Mouse (Mus musculus): Measurements from ENCODE around the gene Cdk10. TPM values are rescaled to one million over a fixed set of nuclear protein-coding genes. Genes with fewer than 3 reads are reported as not detected.

Cdk10 gene
- polyA plus RNA-seq, 1 experiment from 2014 or later = 23.4 TPM

- DNase-seq (ENCODE audit: low spot score) (no peak), ATAC-seq (no peak)
- H3K36me3 ChIP-seq (ENCODE audit: insufficient read depth, low read length) = no peaks in the 10 kb centered on the region
- 0 out of 2 replicates have a peak, but pooled peaks cover 7% of the 10 kb centered on the region for H3K27me3 ChIP-seq (replicated peaks; ENCODE audit: insufficient read depth, low read length)
- WGBS = 87% methylated on average over 10 of the region's 10 CpGs
- TF ChIP-seq EP300 (IDR thresholded peaks at IDR 0.05) (no peak), CTCF (IDR thresholded peaks at IDR 0.05) (no peak)
- H3K4me3 ChIP-seq (ENCODE audit: low read depth, low read length) = no peak overlapping the region
- H3K9ac ChIP-seq (replicated peaks; ENCODE audit: low read depth) = no peak overlapping the region
- no peak overlapping the region for H3K27ac ChIP-seq (ENCODE audit: low read length)
- H3K4me2 ChIP-seq (replicated peaks; ENCODE audit: low read depth, low read length) = no peak overlapping the region
- H3K4me1 ChIP-seq (ENCODE audit: insufficient read depth, low read depth, low read length) = peaks cover 4% of the 10 kb centered on the region; the same call in 1 of the 2 replicates
- H3K9me3 ChIP-seq (ENCODE audit: low read length) = no peaks in the 10 kb centered on the region
These were observed 14.8 kb downstream of the Cdk10 start for GRCm38 (mm10) chr8:123239398-123239797.

- H3K4me2 ChIP-seq (replicated peaks; ENCODE audit: low read depth, low read length) = no peak overlapping the region
These were observed 17.7 kb downstream of the Cdk10 start for GRCm38 (mm10) chr8:123242107-123242923.

GRCm38 (mm10) chr8:123243053-123243452 lies 18.4 kb downstream of the Cdk10 start:
- no peaks in the 10 kb centered on the region for H3K9me3 ChIP-seq (ENCODE audit: low read length)
- H3K4me1 ChIP-seq (ENCODE audit: insufficient read depth, low read depth, low read length) = no peaks in the 10 kb centered on the region
- H3K36me3 ChIP-seq (ENCODE audit: insufficient read depth, low read length) = peaks cover 33% of the 10 kb centered on the region
- no peak for ATAC-seq
- TF ChIP-seq EP300 (IDR thresholded peaks at IDR 0.05) (no peak), CTCF (IDR thresholded peaks at IDR 0.05) (no peak; the same call in 1 of the 2 replicates)
- no peaks in the 10 kb centered on the region for H3K27me3 ChIP-seq (replicated peaks; ENCODE audit: insufficient read depth, low read length)
- H3K4me3 ChIP-seq (ENCODE audit: low read depth, low read length) = no peak overlapping the region
- DNase-seq (ENCODE audit: low spot score) = no peak
- 67% methylated on average over 11 of the region's 11 CpGs for WGBS
- no peak overlapping the region for H3K27ac ChIP-seq (ENCODE audit: low read length)
- H3K4me2 ChIP-seq (replicated peaks; ENCODE audit: low read depth, low read length) = no peak overlapping the region
- H3K9ac ChIP-seq (replicated peaks; ENCODE audit: low read depth) = no peak overlapping the region

More at GRCm38 (mm10) chr8:123242107-123242923, 17.7 kb downstream of the Cdk10 start:
- ATAC-seq (no peak), DNase-seq (ENCODE audit: low spot score) (no peak)
- 77% methylated on average over 7 of the region's 7 CpGs for WGBS
- Histone ChIP-seq H3K36me3 (ENCODE audit: insufficient read depth, low read length) (peaks cover 25% of the 10 kb centered on the region), H3K27me3 (replicated peaks; ENCODE audit: insufficient read depth, low read length) (no peaks in the 10 kb centered on the region), H3K9me3 (ENCODE audit: low read length) (no peaks in the 10 kb centered on the region), H3K4me1 (ENCODE audit: insufficient read depth, low read depth, low read length) (no peaks in the 10 kb centered on the region), H3K4me3 (ENCODE audit: low read depth, low read length) (no peak overlapping the region), H3K9ac (replicated peaks; ENCODE audit: low read depth) (no peak overlapping the region), H3K27ac (ENCODE audit: low read length) (no peak overlapping the region)
- TF ChIP-seq CTCF (IDR thresholded peaks at IDR 0.05) = no peak
- no peak for TF ChIP-seq EP300 (IDR thresholded peaks at IDR 0.05)

DNA sequence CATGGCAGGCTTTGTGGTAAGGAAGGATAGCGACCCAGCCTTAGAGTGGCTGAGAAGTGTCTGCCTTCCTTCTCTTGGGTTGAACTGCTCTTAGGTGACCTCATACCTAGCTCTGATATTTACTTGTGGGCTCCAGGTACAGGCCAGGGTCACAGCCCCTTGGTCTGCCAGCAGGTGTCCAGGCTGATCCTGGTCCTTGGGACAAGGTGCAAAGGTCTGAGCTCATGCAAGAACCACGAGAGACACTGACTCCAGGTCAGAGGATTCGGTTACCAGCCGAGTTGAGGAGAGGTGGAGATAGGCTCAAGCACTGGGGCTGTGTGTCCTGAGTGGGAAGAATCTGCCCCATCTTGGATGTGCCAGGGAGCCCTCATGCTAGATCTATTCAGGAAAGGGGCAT lies 19.7 kb downstream of the Cdk10 start:
- Histone ChIP-seq H3K9me3 (ENCODE audit: low read length) (no peaks in the 10 kb centered on the region), H3K9ac (replicated peaks; ENCODE audit: low read depth) (no peak overlapping the region), H3K4me1 (ENCODE audit: insufficient read depth, low read depth, low read length) (no peaks in the 10 kb centered on the region), H3K36me3 (ENCODE audit: insufficient read depth, low read length) (peaks cover 45% of the 10 kb centered on the region), H3K27me3 (replicated peaks; ENCODE audit: insufficient read depth, low read length) (no peaks in the 10 kb centered on the region), H3K4me2 (replicated peaks; ENCODE audit: low read depth, low read length) (no peak overlapping the region), H3K27ac (ENCODE audit: low read length) (no peak overlapping the region), H3K4me3 (ENCODE audit: low read depth, low read length) (no peak overlapping the region)
- 95% methylated on average over 4 of the region's 4 CpGs for whole genome bisulfite sequencing
- no peak for DNase-seq (ENCODE audit: low spot score)
- TF ChIP-seq CTCF (IDR thresholded peaks at IDR 0.05) (no peak), EP300 (IDR thresholded peaks at IDR 0.05) (no peak)
- no peak for ATAC-seq

GRCm38 (mm10) chr8:123245543-123245942 lies 20.9 kb downstream of the Cdk10 start:
- Histone ChIP-seq H3K27ac (ENCODE audit: low read length) (no peak overlapping the region), H3K27me3 (replicated peaks; ENCODE audit: insufficient read depth, low read length) (no peaks in the 10 kb centered on the region), H3K9me3 (ENCODE audit: low read length) (no peaks in the 10 kb centered on the region), H3K4me2 (replicated peaks; ENCODE audit: low read depth, low read length) (no peak overlapping the region), H3K9ac (replicated peaks; ENCODE audit: low read depth) (no peak overlapping the region), H3K4me1 (ENCODE audit: insufficient read depth, low read depth, low read length) (no peaks in the 10 kb centered on the region), H3K36me3 (ENCODE audit: insufficient read depth, low read length) (peaks cover 45% of the 10 kb centered on the region), H3K4me3 (ENCODE audit: low read depth, low read length) (no peak overlapping the region)
- TF ChIP-seq EP300 (IDR thresholded peaks at IDR 0.05) (no peak), CTCF (IDR thresholded peaks at IDR 0.05) (no peak)
- ATAC-seq = no peak
- no peak for DNase-seq (ENCODE audit: low spot score)
- WGBS = 84% methylated on average over 12 of the region's 12 CpGs

GRCm38 (mm10) chr8:123247748-123248147 lies 23.1 kb downstream of the Cdk10 start:
- 96% methylated on average over 6 of the region's 6 CpGs for WGBS
- ATAC-seq = no peak
- Histone ChIP-seq H3K36me3 (ENCODE audit: insufficient read depth, low read length) (peaks cover 45% of the 10 kb centered on the region), H3K9ac (replicated peaks; ENCODE audit: low read depth) (no peak overlapping the region), H3K4me1 (ENCODE audit: insufficient read depth, low read depth, low read length) (peaks cover under 1% of the 10 kb centered on the region; the same call in 1 of the 2 replicates), H3K27me3 (replicated peaks; ENCODE audit: insufficient read depth, low read length) (no peaks in the 10 kb centered on the region), H3K4me2 (replicated peaks; ENCODE audit: low read depth, low read length) (no peak overlapping the region), H3K9me3 (ENCODE audit: low read length) (no peaks in the 10 kb centered on the region), H3K27ac (ENCODE audit: low read length) (no peak overlapping the region), H3K4me3 (ENCODE audit: low read depth, low read length) (no peak overlapping the region)
- no peak for DNase-seq (ENCODE audit: low spot score)
- TF ChIP-seq EP300 (IDR thresholded peaks at IDR 0.05) = no peak
- no peak for TF ChIP-seq CTCF (IDR thresholded peaks at IDR 0.05)
